Comparison of ENCODE assay signal across 7 mouse cellular contexts in the genomic region with DNA sequence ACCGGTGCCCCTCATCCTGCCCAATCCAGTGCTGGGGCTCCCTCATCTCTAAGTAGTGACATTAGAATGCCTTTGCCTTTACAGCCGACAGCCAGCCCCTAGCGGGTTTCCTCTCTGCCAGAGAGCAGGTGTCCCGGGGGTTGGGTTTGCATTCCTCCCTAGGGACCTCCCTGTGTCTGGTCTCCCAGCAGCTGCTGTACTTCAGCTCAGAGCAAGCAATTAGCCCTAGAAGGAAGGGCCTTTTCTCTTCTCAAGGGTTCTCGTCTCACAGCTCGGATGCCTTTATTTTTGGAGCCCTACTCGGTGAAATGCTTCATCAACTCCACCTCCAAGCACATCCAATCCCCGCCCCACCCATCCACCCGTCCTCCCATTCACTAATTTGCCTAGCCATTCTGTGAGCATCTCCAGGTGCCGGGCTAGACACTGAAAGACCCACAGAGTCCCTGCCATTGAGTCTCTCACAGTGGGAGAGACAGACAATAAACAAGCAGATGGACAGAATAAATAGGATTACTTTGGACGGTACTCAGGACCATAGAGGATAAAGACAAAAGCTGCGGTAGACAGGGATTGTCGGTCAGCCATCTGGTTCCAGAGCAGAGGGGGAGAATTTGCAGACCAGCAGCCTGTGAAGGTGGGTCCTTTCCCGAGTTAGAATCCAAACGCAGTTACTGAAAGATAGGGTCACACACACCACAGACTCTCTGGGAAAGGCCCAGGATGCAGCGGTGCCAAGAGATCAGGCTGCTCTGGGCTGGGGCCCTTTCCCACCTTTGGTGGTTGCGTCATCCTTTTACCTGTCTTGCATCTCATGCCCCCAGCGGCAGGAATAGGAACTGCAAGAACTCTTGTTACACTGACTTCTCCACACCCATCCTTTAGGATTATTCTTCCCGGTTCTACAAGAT. TPM values are rescaled to one million over a fixed set of nuclear protein-coding genes. Genes with fewer than 3 reads are reported as not detected.
DNase-seq lines count a peak whose midpoint lies in the region; ATAC-seq and TF ChIP-seq lines count a peak whose summit lies in the region.

No protein-coding gene starts in this region.

- no peak overlapping the region for H3K9ac ChIP-seq in midbrain, embryonic 16.5 days (ENCODE audit: low read depth, low read length)
- no peak overlapping the region for H3K9ac ChIP-seq in embryonic facial prominence, embryonic 15.5 days

- no peak for ATAC-seq in midbrain, embryonic 16.5 days
- ATAC-seq in embryonic facial prominence, embryonic 15.5 days (ENCODE audit: insufficient number of reproducible peaks, low FRiP score, low TSS enrichment, low read depth): 0 out of 2 replicates have a peak, but pooled peaks have one; percentile 41
- peak; percentile 63 for ATAC-seq in megakaryocyte progenitor cell, adult 5-6 weeks (replicated peaks; ENCODE audit: poor library complexity)

- peak; percentile 65 for DNase-seq in midbrain, embryonic 10.5 days (ENCODE audit: low spot score)
- peak; percentile 66 for DNase-seq in induced T-regulatory cell, adult 2 months (ENCODE audit: low read depth)
- peak; percentile 51 to 76 for DNase-seq in spleen, postnatal 4 days (ENCODE audit: low spot score in 2 of 2)

- peaks cover 62% of the 10 kb centered on the region for H3K4me1 ChIP-seq in midbrain, embryonic 10.5 days
- peaks cover 17% of the 10 kb centered on the region for H3K4me1 ChIP-seq in midbrain, embryonic 16.5 days (ENCODE audit: control insufficient read depth, insufficient read depth, low read length)
- H3K4me1 ChIP-seq in bone marrow macrophage, adult 2 months (ENCODE audit: control insufficient read depth, insufficient read depth, low read length): no peaks in the 10 kb centered on the region
- no peaks in the 10 kb centered on the region for H3K4me1 ChIP-seq in embryonic facial prominence, embryonic 15.5 days

- H3K4me3 ChIP-seq in midbrain, embryonic 10.5 days: no peak overlapping the region
- no peak overlapping the region for H3K4me3 ChIP-seq in midbrain, embryonic 16.5 days (ENCODE audit: low read depth, low read length)
- H3K4me3 ChIP-seq in bone marrow macrophage, adult 2 months (ENCODE audit: insufficient read depth, low read length): no peak overlapping the region
- H3K4me3 ChIP-seq in embryonic facial prominence, embryonic 15.5 days (replicated peaks): no peak overlapping the region

- peak; percentile 38; the same call in 1 of the 2 replicates for TF ChIP-seq CTCF in bone marrow macrophage, adult 2 months (IDR thresholded peaks at IDR 0.05; ENCODE audit: low read depth, low read length)

- H3K9me3 ChIP-seq in midbrain, embryonic 10.5 days (replicated peaks): no peaks in the 10 kb centered on the region
- no peaks in the 10 kb centered on the region for H3K9me3 ChIP-seq in midbrain, embryonic 16.5 days (replicated peaks; ENCODE audit: control insufficient read depth, low read length, poor library complexity, severe bottlenecking)
- H3K9me3 ChIP-seq in embryonic facial prominence, embryonic 15.5 days (replicated peaks): no peaks in the 10 kb centered on the region

- H3K27ac ChIP-seq in midbrain, embryonic 10.5 days (replicated peaks): peak overlapping the region; percentile 74
- H3K27ac ChIP-seq in midbrain, embryonic 16.5 days (ENCODE audit: low read length): no peak overlapping the region
- H3K27ac ChIP-seq in bone marrow macrophage, adult 2 months (ENCODE audit: insufficient read depth, low read depth, low read length): no peak overlapping the region
- H3K27ac ChIP-seq in embryonic facial prominence, embryonic 15.5 days (replicated peaks): no peak overlapping the region

- 20% methylated on average over 19 of the region's 19 CpGs for WGBS in midbrain, embryonic 10.5 days
- 15% methylated on average over 19 of the region's 19 CpGs for WGBS in midbrain, embryonic 16.5 days
- WGBS in embryonic facial prominence, embryonic 15.5 days: 39% methylated on average over 19 of the region's 19 CpGs

- H3K27me3 ChIP-seq in midbrain, embryonic 10.5 days (ENCODE audit: low read depth, poor library complexity, severe bottlenecking): peaks cover 14% of the 10 kb centered on the region; the same call in 1 of the 2 replicates
- no peaks in the 10 kb centered on the region for H3K27me3 ChIP-seq in midbrain, embryonic 16.5 days (ENCODE audit: control insufficient read depth, insufficient read depth, low read depth, low read length)
- H3K27me3 ChIP-seq in embryonic facial prominence, embryonic 15.5 days: no peaks in the 10 kb centered on the region

- H3K4me2 ChIP-seq in midbrain, embryonic 16.5 days (ENCODE audit: low read length): no peak overlapping the region
- H3K4me2 ChIP-seq in embryonic facial prominence, embryonic 15.5 days (replicated peaks): no peak overlapping the region

- no peaks in the 10 kb centered on the region for H3K36me3 ChIP-seq in midbrain, embryonic 10.5 days
- H3K36me3 ChIP-seq in midbrain, embryonic 16.5 days (ENCODE audit: control insufficient read depth, insufficient read depth, low read length): no peaks in the 10 kb centered on the region
- H3K36me3 ChIP-seq in embryonic facial prominence, embryonic 15.5 days: no peaks in the 10 kb centered on the region

- no peak for TF ChIP-seq POLR2A in bone marrow macrophage, adult 2 months (IDR thresholded peaks at IDR 0.05; ENCODE audit: borderline replicate concordance, low read depth, low read length)

RNA-seq across cellular contexts. Expression of a gene that starts 48.5 kb away (rescaled TPM):
- 9.9 and 15.3 TPM in 2 replicates for polyA plus RNA-seq in midbrain, embryonic 10.5 days (2016; fragmentation: Nextera tagmentation; extraction: Ambion mirVana)
- polyA plus RNA-seq in midbrain, embryonic 16.5 days (2015; fragmentation: Nextera tagmentation; extraction: Ambion mirVana): 25.8 and 30.8 TPM in 2 replicates
- 0.16 TPM in 1 of 2 replicates, not detected in the other for polyA plus RNA-seq in bone marrow macrophage, adult 2 months (2012; ENCODE audit: insufficient read depth, insufficient read length, missing spikeins)
- polyA plus RNA-seq in embryonic facial prominence, embryonic 15.5 days (2015; fragmentation: Nextera tagmentation; extraction: Ambion mirVana): 7.7 and 8.2 TPM in 2 replicates
- total RNA-seq in megakaryocyte progenitor cell, adult 5-6 weeks (2015): 0.10 and 0.54 TPM in 2 replicates
- total RNA-seq in megakaryocyte progenitor cell, adult 5-6 weeks (2017): 0.14 TPM in 1 of 2 replicates, not detected in the other
